Mouse (Mus musculus) heart, adult 2 months (tissue): ENCODE results near the gene Rln3.

Experiments used
- CTCF ChIP-seq: fragments of 200-600 bp; IDR thresholded peaks from 2 replicates; pipeline ENCODE4 v1.8.1; 2022; ENCODE audit warnings: antibody characterized with exemption, mild to moderate bottlenecking, moderate library complexity
- EP300 ChIP-seq: fragments of 200-500 bp; IDR thresholded peaks from 2 replicates; pipeline ENCODE4 v1.6.1; 2011; ENCODE audit warnings: low read depth, low read length, control low read depth; ENCODE audit not compliant: insufficient read depth

GRCm38 (mm10) chr8:84053229-84053628, 8.4 kb upstream of the Rln3 start:
- no peak for TF ChIP-seq EP300
- no peak for TF ChIP-seq CTCF
